Mouse (Mus musculus): ENCODE results near the gene Tfap2b.

GRCm38 (mm10) chr1:19211546-19212154 is 2.9 kb downstream of the Tfap2b start:
- no peak for TF ChIP-seq CTCF (IDR thresholded peaks at IDR 0.05; ENCODE audit: low read depth)
- TF ChIP-seq EP300 (IDR thresholded peaks at IDR 0.05; ENCODE audit: low read depth): no peak
